Mouse (Mus musculus): ENCODE results near the gene Tex101.

GRCm38 (mm10) chr7:24638026-24638856 lies 38.2 kb downstream of the Tex101 start:
- TF ChIP-seq CTCF (IDR thresholded peaks at IDR 0.05; ENCODE audit: insufficient read depth, low read depth, low read length): no peak
- no peak for TF ChIP-seq POLR2A (IDR thresholded peaks at IDR 0.05; ENCODE audit: insufficient read depth, low read depth, low read length)

All from olfactory bulb, adult 2 months (tissue).